Mouse (Mus musculus) intestine, embryonic 14.5 days (tissue): ENCODE results near the gene Trim31. TPM values are rescaled to one million over a fixed set of nuclear protein-coding genes. Genes with fewer than 3 reads are reported as not detected.

Experiments used
- ATAC-seq: fragments of 200-750 bp; cut with Nextera tagmentation; replicated peaks from 2 replicates; pipeline ENCODE4 v1.8.0; 2017; ENCODE audit warnings: low read depth, moderate number of reproducible peaks, moderate TSS enrichment, moderate library complexity; ENCODE audit not compliant: low FRiP score, low TSS enrichment
- DNase-seq: peaks from one replicate; pipeline ENCODE4 v3.0.0-alpha.2; 2018; ENCODE audit warnings: low spot score
- H3K27ac ChIP-seq: fragments of 300-500 bp; sonication (generic); 2 replicates; pipeline ENCODE4 v1.5.1; 2014; ENCODE audit warnings: low read depth, mild to moderate bottlenecking, control low read depth
- H3K27me3 ChIP-seq: fragments of 300-500 bp; sonication (generic); replicated peaks from 2 replicates; pipeline ENCODE4 v1.6.1; 2014; ENCODE audit warnings: low read length, control low read depth; ENCODE audit not compliant: control insufficient read depth, insufficient read depth
- H3K36me3 ChIP-seq: fragments of 300-500 bp; sonication (generic); 2 replicates; pipeline ENCODE4 v1.6.1; 2014; ENCODE audit warnings: low read length, control low read depth; ENCODE audit not compliant: control insufficient read depth, insufficient read depth
- H3K4me1 ChIP-seq: fragments of 300-500 bp; sonication (generic); replicated peaks from 2 replicates; pipeline ENCODE4 v1.6.1; 2014; ENCODE audit warnings: low read length, control low read depth, mixed read lengths; ENCODE audit not compliant: control insufficient read depth, insufficient read depth
- H3K4me2 ChIP-seq: fragments of 300-500 bp; sonication (generic); 2 replicates; pipeline ENCODE4 v1.6.1; 2014; ENCODE audit warnings: low read length
- H3K4me3 ChIP-seq: fragments of 300-500 bp; sonication (generic); 2 replicates; pipeline ENCODE4 v1.5.1; 2014; ENCODE audit warnings: low read depth, low read length, control low read depth, mixed read lengths
- H3K9ac ChIP-seq: fragments of 300-500 bp; sonication (generic); 2 replicates; pipeline ENCODE4 v1.6.1; 2014; ENCODE audit warnings: mild to moderate bottlenecking, low read length
- H3K9me3 ChIP-seq: fragments of 300-500 bp; sonication (generic); 2 replicates; pipeline ENCODE4 v1.6.1; 2016; ENCODE audit warnings: low read length, control low read depth; ENCODE audit not compliant: control insufficient read depth
- WGBS: fragments of 180-500 bp; shearing (Covaris S2); extraction: QIAGEN DNeasy Blood & Tissue Kit; methylation state at CpG from one replicate; pipeline ENCODE4 v1.1.7; 2014; 5-methylcytosine and 5-hydroxymethylcytosine counted together
- polyA plus RNA-seq: library from polyadenylated mRNA; unstranded; fragments of >200 nt; fragmentation: Nextera tagmentation; extraction: Ambion mirVana; gene quantifications from 2 replicates; pipeline ENCODE4 v1.2.1, GENCODE M21; 2014

The Trim31 gene
- polyA plus RNA-seq, 1 experiment from 2014 or later, result 25.7 TPM

- no peaks in the 10 kb centered on the region for H3K4me1 ChIP-seq
- no peaks in the 10 kb centered on the region for H3K27me3 ChIP-seq
- H3K27ac ChIP-seq, result no peak overlapping the region
- H3K9me3 ChIP-seq, result no peaks in the 10 kb centered on the region
- no peak overlapping the region for H3K4me3 ChIP-seq
- no peak overlapping the region for H3K9ac ChIP-seq
- DNase-seq (no peak), ATAC-seq (no peak)
- 25% methylated on average over 10 of the region's 10 CpGs for WGBS
- no peaks in the 10 kb centered on the region for H3K36me3 ChIP-seq
- no peak overlapping the region for H3K4me2 ChIP-seq
Observed at GRCm38 (mm10) chr17:36927496-36928120, 29.7 kb downstream of the Trim31 start.

- H3K36me3 ChIP-seq, result no peaks in the 10 kb centered on the region
- ATAC-seq, result no peak
- no peak overlapping the region for H3K4me2 ChIP-seq
- no peak overlapping the region for H3K4me3 ChIP-seq
- no peak overlapping the region for H3K9ac ChIP-seq
- H3K4me1 ChIP-seq, result no peaks in the 10 kb centered on the region
- WGBS, result 74% methylated on average over 12 of the region's 12 CpGs
- H3K27me3 ChIP-seq, result no peaks in the 10 kb centered on the region
- H3K27ac ChIP-seq, result no peak overlapping the region
- no peaks in the 10 kb centered on the region for H3K9me3 ChIP-seq
- DNase-seq, result no peak
Observed at GRCm38 (mm10) chr17:36929236-36929932, 31.5 kb downstream of the Trim31 start.

- DNase-seq (no peak), ATAC-seq (no peak)
- Histone ChIP-seq H3K27ac (no peak overlapping the region), H3K4me2 (no peak overlapping the region), H3K9me3 (no peaks in the 10 kb centered on the region), H3K4me1 (no peaks in the 10 kb centered on the region), H3K27me3 (no peaks in the 10 kb centered on the region), H3K36me3 (no peaks in the 10 kb centered on the region), H3K9ac (no peak overlapping the region), H3K4me3 (no peak overlapping the region)
- WGBS, result 70% methylated on average over 6 of the region's 6 CpGs
Observed at GRCm38 (mm10) chr17:36930233-36930632, 32.3 kb downstream of the Trim31 start.

GRCm38 (mm10) chr17:36931130-36931529, 33.2 kb downstream of the Trim31 start:
- ATAC-seq, result no peak
- WGBS, result 73% methylated on average over 4 of the region's 4 CpGs

GRCm38 (mm10) chr17:36931806-36932205, 33.9 kb downstream of the Trim31 start:
- H3K27me3 ChIP-seq, result no peaks in the 10 kb centered on the region
- no peak overlapping the region for H3K4me3 ChIP-seq
- DNase-seq (no peak), ATAC-seq (no peak)
- 78% methylated on average over 2 of the region's 2 CpGs for WGBS
- H3K4me2 ChIP-seq, result no peak overlapping the region
- H3K9ac ChIP-seq, result no peak overlapping the region
- H3K27ac ChIP-seq, result no peak overlapping the region
- no peaks in the 10 kb centered on the region for H3K9me3 ChIP-seq
- no peaks in the 10 kb centered on the region for H3K4me1 ChIP-seq
- H3K36me3 ChIP-seq, result no peaks in the 10 kb centered on the region

More at GRCm38 (mm10) chr17:36931130-36931529, 33.2 kb downstream of the Trim31 start:
- no peak for DNase-seq
- Histone ChIP-seq H3K36me3 (no peaks in the 10 kb centered on the region), H3K4me1 (no peaks in the 10 kb centered on the region), H3K27ac (no peak overlapping the region), H3K27me3 (no peaks in the 10 kb centered on the region), H3K4me2 (no peak overlapping the region), H3K9ac (no peak overlapping the region), H3K9me3 (no peaks in the 10 kb centered on the region), H3K4me3 (no peak overlapping the region)

GRCm38 (mm10) chr17:36938056-36938455, 40.1 kb downstream of the Trim31 start:
- Histone ChIP-seq H3K27ac (no peak overlapping the region), H3K27me3 (peaks cover 17% of the 10 kb centered on the region), H3K4me1 (peaks cover 6% of the 10 kb centered on the region; the same call in 1 of the 2 replicates), H3K36me3 (no peaks in the 10 kb centered on the region), H3K4me3 (no peak overlapping the region), H3K9ac (no peak overlapping the region), H3K9me3 (no peaks in the 10 kb centered on the region), H3K4me2 (no peak overlapping the region)
- WGBS, result 70% methylated on average over 2 of the region's 2 CpGs
- ATAC-seq (no peak), DNase-seq (no peak)

GRCm38 (mm10) chr17:36942391-36942790, 44.5 kb downstream of the Trim31 start:
- H3K4me3 ChIP-seq, result peak overlapping the region; percentile 37
- no peak overlapping the region for H3K9ac ChIP-seq
- WGBS, result 46% methylated on average over 10 of the region's 10 CpGs
- H3K27me3 ChIP-seq, result peaks cover 46% of the 10 kb centered on the region
- ATAC-seq, result no peak
- H3K9me3 ChIP-seq, result no peaks in the 10 kb centered on the region
- H3K4me1 ChIP-seq, result peaks cover 12% of the 10 kb centered on the region
- DNase-seq, result peak; percentile 58
- peak overlapping the region; percentile 75 for H3K4me2 ChIP-seq
- H3K36me3 ChIP-seq, result no peaks in the 10 kb centered on the region
- H3K27ac ChIP-seq, result no peak overlapping the region

GRCm38 (mm10) chr17:36942791-36943471, 45.0 kb downstream of the Trim31 start, which contains the start of gene Rnf39:
TSS of gene Rnf39 (plus strand) at chr17:36942918.
- H3K9me3 ChIP-seq, result no peaks in the 10 kb centered on the region
- H3K4me3 ChIP-seq, result peak within 1 kb of the TSS; percentile 37
- H3K4me1 ChIP-seq, result peaks cover 16% of the 10 kb centered on the region
- ATAC-seq, result peak; percentile 48; the same call in 1 of the 2 replicates
- H3K27ac ChIP-seq, result no peak within 1 kb of the TSS
- peak within 1 kb of the TSS; percentile 75 for H3K4me2 ChIP-seq
- no peak within 1 kb of the TSS for H3K9ac ChIP-seq
- no peaks in the 10 kb centered on the region for H3K36me3 ChIP-seq
- H3K27me3 ChIP-seq, result peaks cover 46% of the 10 kb centered on the region
- DNase-seq, result peak; percentile 65
- WGBS, result 1% methylated on average over 59 of the region's 59 CpGs
